Comparison of ENCODE assay signal across 25 mouse cellular contexts in genomic region chr14:29738751-29739150, GRCm38 (mm10). TPM values are rescaled to one million over a fixed set of nuclear protein-coding genes. Genes with fewer than 3 reads are reported as not detected.
DNase-seq lines count a peak whose midpoint lies in the region; ATAC-seq and TF ChIP-seq lines count a peak whose summit lies in the region.
"Had no signal": no experiment of that assay in that cellular context is flagged by ENCODE, and none has a peak within 500 bp of the region (broad histone marks: within the 10 kb centered on the region; RNA-seq: fewer than 3 reads in every experiment).

No protein-coding gene starts in this region.

- DNase-seq in heart, adult 11 months: peak; percentile 77
- no peak for DNase-seq in heart, postnatal 25 days (ENCODE audit: low spot score)
- no peak for DNase-seq in heart, adult 18-20 months
- DNase-seq in liver, embryonic 11.5 days (ENCODE audit: low spot score): no peak
- DNase-seq in liver, postnatal 0 days: no peak
- DNase-seq: adrenal gland, adult 8-10 months; adrenal gland, postnatal 14 days; adrenal gland, postnatal 36 days; B cell, adult 2 months; cerebellum, adult 11-12 months; cerebellum, adult 2 months; cerebellum, adult 9-10 months; cerebellum, postnatal 10 days; cerebellum, postnatal 25 days had no signal

- 65% methylated on average over 2 of the region's 2 CpGs for WGBS in heart, embryonic 11.5 days (ENCODE audit: insufficient replicate concordance)
- WGBS in liver, embryonic 11.5 days: 72% methylated on average over 2 of the region's 2 CpGs
- 64% methylated on average over 2 of the region's 2 CpGs for WGBS in liver, postnatal 0 days (ENCODE audit: insufficient replicate concordance)

- H3K27ac ChIP-seq in heart, embryonic 11.5 days (ENCODE audit: low read depth, low read length): no peak overlapping the region
- H3K27ac ChIP-seq in liver, embryonic 11.5 days (ENCODE audit: low read depth, low read length): no peak overlapping the region
- H3K27ac ChIP-seq in liver, postnatal 0 days (ENCODE audit: low read depth): no peak overlapping the region
- H3K27ac ChIP-seq: embryonic facial prominence, embryonic 10.5 days; embryonic facial prominence, embryonic 12.5 days; forebrain, embryonic 13.5 days had no signal

- no peaks in the 10 kb centered on the region for H3K4me1 ChIP-seq in heart, embryonic 11.5 days (ENCODE audit: control insufficient read depth, insufficient read depth, low read length)
- no peaks in the 10 kb centered on the region for H3K4me1 ChIP-seq in liver, embryonic 11.5 days (replicated peaks; ENCODE audit: control insufficient read depth, insufficient read depth, low read length)
- H3K4me1 ChIP-seq in liver, postnatal 0 days (ENCODE audit: insufficient read depth): no peaks in the 10 kb centered on the region
- no peaks in the 10 kb centered on the region; the same call in 1 of the 2 replicates for H3K4me1 ChIP-seq in megakaryocyte, embryonic 14.5 days
- H3K4me1 ChIP-seq: embryonic facial prominence, embryonic 10.5 days; embryonic facial prominence, embryonic 12.5 days; forebrain, embryonic 13.5 days had no signal

- no peaks in the 10 kb centered on the region for H3K36me3 ChIP-seq in heart, embryonic 11.5 days (ENCODE audit: control insufficient read depth, insufficient read depth, low read length)
- H3K36me3 ChIP-seq in liver, embryonic 11.5 days (ENCODE audit: control insufficient read depth, insufficient read depth, low read length): no peaks in the 10 kb centered on the region
- no peaks in the 10 kb centered on the region for H3K36me3 ChIP-seq in liver, postnatal 0 days (replicated peaks; ENCODE audit: insufficient read depth, low read length)
- no peaks in the 10 kb centered on the region for H3K36me3 ChIP-seq in megakaryocyte, embryonic 14.5 days (replicated peaks; ENCODE audit: low read length)
- H3K36me3 ChIP-seq: embryonic facial prominence, embryonic 10.5 days; embryonic facial prominence, embryonic 12.5 days; G1E had no signal

- no peak overlapping the region for H3K4me3 ChIP-seq in heart, embryonic 11.5 days (ENCODE audit: low read depth, low read length)
- no peak overlapping the region for H3K4me3 ChIP-seq in liver, embryonic 11.5 days (ENCODE audit: low read depth, low read length)
- H3K4me3 ChIP-seq in liver, postnatal 0 days (ENCODE audit: low read depth, low read length): no peak overlapping the region
- peak overlapping the region; percentile 29 for H3K4me3 ChIP-seq in megakaryocyte, embryonic 14.5 days (replicated peaks)
- H3K4me3 ChIP-seq: embryonic facial prominence, embryonic 10.5 days; embryonic facial prominence, embryonic 12.5 days; forebrain, embryonic 13.5 days had no signal

- no peak overlapping the region for H3K4me2 ChIP-seq in heart, embryonic 11.5 days
- H3K4me2 ChIP-seq in liver, embryonic 11.5 days: no peak overlapping the region
- no peak overlapping the region for H3K4me2 ChIP-seq in liver, postnatal 0 days (ENCODE audit: low read depth, low read length)
- H3K4me2 ChIP-seq: embryonic facial prominence, embryonic 12.5 days; forebrain, embryonic 13.5 days had no signal

- no peak for TF ChIP-seq CTCF in liver, postnatal 0 days (IDR thresholded peaks at IDR 0.05; ENCODE audit: low read depth)

- intact Hi-C loops in heart, postnatal 25 days (cut with DNase I): no loop called here

- H3K9me3 ChIP-seq in heart, embryonic 11.5 days (replicated peaks; ENCODE audit: control insufficient read depth, low read length): no peaks in the 10 kb centered on the region
- no peaks in the 10 kb centered on the region for H3K9me3 ChIP-seq in liver, embryonic 11.5 days (ENCODE audit: control insufficient read depth, low read length)
- no peaks in the 10 kb centered on the region for H3K9me3 ChIP-seq in liver, postnatal 0 days (ENCODE audit: low read length)
- H3K9me3 ChIP-seq in megakaryocyte, embryonic 14.5 days: peaks cover 25% of the 10 kb centered on the region
- H3K9me3 ChIP-seq: embryonic facial prominence, embryonic 10.5 days; embryonic facial prominence, embryonic 12.5 days; forebrain, embryonic 13.5 days had no signal

- no peak overlapping the region for H3K9ac ChIP-seq in heart, embryonic 11.5 days (ENCODE audit: low read depth, low read length)
- H3K9ac ChIP-seq in liver, embryonic 11.5 days (ENCODE audit: low read depth, low read length): no peak overlapping the region
- no peak overlapping the region for H3K9ac ChIP-seq in liver, postnatal 0 days (replicated peaks)
- H3K9ac ChIP-seq: embryonic facial prominence, embryonic 12.5 days; forebrain, embryonic 13.5 days had no signal

- H3K27me3 ChIP-seq in heart, embryonic 11.5 days (ENCODE audit: control insufficient read depth, insufficient read depth, low read length): no peaks in the 10 kb centered on the region
- H3K27me3 ChIP-seq in liver, embryonic 11.5 days (replicated peaks; ENCODE audit: control insufficient read depth, insufficient read depth, low read length): no peaks in the 10 kb centered on the region
- H3K27me3 ChIP-seq in liver, postnatal 0 days (ENCODE audit: insufficient read depth, low read length): no peaks in the 10 kb centered on the region
- no peaks in the 10 kb centered on the region for H3K27me3 ChIP-seq in megakaryocyte, embryonic 14.5 days (replicated peaks)
- H3K27me3 ChIP-seq: embryonic facial prominence, embryonic 12.5 days; forebrain, embryonic 13.5 days; Patski had no signal

- no peak for TF ChIP-seq EP300 in liver, postnatal 0 days (IDR thresholded peaks at IDR 0.05; ENCODE audit: low read depth)

- peak; percentile 83 for ATAC-seq in heart, embryonic 11.5 days (replicated peaks; ENCODE audit: insufficient number of reproducible peaks, low FRiP score, low TSS enrichment)
- peak; percentile 70 for ATAC-seq in liver, embryonic 11.5 days (replicated peaks; ENCODE audit: low FRiP score)
- ATAC-seq in liver, postnatal 0 days: no peak
- ATAC-seq in megakaryocyte, adult 5-6 weeks (ENCODE audit: poor library complexity, severe bottlenecking): no peak
- ATAC-seq: activated CD4-positive, CD25-positive, alpha-beta regulatory T cell, adult 4 months; CD4-positive, CD25-positive, alpha-beta regulatory T cell, adult 4 months; forebrain, embryonic 13.5 days; Patski had no signal

RNA-seq across cellular contexts. Expression of gene Cacna2d3, which starts 17.1 kb away (rescaled TPM):
- under 1 TPM; 0.31 to 0.60 TPM for total RNA-seq in heart, postnatal 25 days (2021)
- polyA plus RNA-seq in heart, embryonic 11.5 days (2014; fragmentation: Nextera tagmentation; extraction: Ambion mirVana): 1.7 and 2.6 TPM in 2 replicates
- total RNA-seq in heart, adult 18-20 months (2021): 1 to 10 TPM in 1 of 2 experiments, under 1 TPM in 1; 0.67 to 1.1 TPM
- polyA plus RNA-seq in liver, embryonic 11.5 days (2014; fragmentation: Nextera tagmentation; extraction: Ambion mirVana): 0.81 and 0.90 TPM in 2 replicates
- polyA plus RNA-seq in liver, postnatal 0 days (2015; fragmentation: Nextera tagmentation; extraction: Ambion mirVana): not detected in 2 replicates
- polyA plus RNA-seq in megakaryocyte, embryonic 14.5 days (2012; ENCODE audit: insufficient read depth, low replicate concordance): not detected in 2 replicates
- not detected in 2 replicates for total RNA-seq in megakaryocyte, adult 5-6 weeks (2015)
- total RNA-seq in megakaryocyte, adult 5-6 weeks (2017): not detected in 2 replicates
- total RNA-seq: CH12.LX had no signal
- polyA plus RNA-seq: activated CD4-positive, CD25-positive, alpha-beta regulatory T cell, adult 4 months; CD4-positive, CD25-positive, alpha-beta regulatory T cell, adult 4 months; G1E had no signal

Comparison
In these comparisons a context has a peak if more than half of its experiments do, and no peak if none do; other contexts are left out.
1. ATAC-seq: peak in heart, embryonic 11.5 days (single experiment) and liver, embryonic 11.5 days (single experiment); none in liver, postnatal 0 days (single experiment) and megakaryocyte, adult 5-6 weeks (single experiment).